Mouse (Mus musculus) cerebellum, adult 2 months (tissue): ENCODE measurements at regions not wholly inside any gene's neighbourhood (a gene's known extent, or its start where the extent isn't known, plus 50 kb on each side); places are given as distances from the start of the nearest gene placed in this dataset.

ENCODE experiments used
- DNase-seq, 2 experiments: peaks; one replicate each; pipeline ENCODE4 v3.0.0; 2021
- H3K27ac ChIP-seq: fragments of 200-500 bp; 2 replicates; pipeline ENCODE4 v1.5.1; 2012; ENCODE audit warnings: low read length, control low read depth, inconsistent platforms; ENCODE audit not compliant: insufficient read depth
- H3K27me3 ChIP-seq: fragments of 200-500 bp; 2 replicates; pipeline ENCODE4 v1.6.1; 2012; ENCODE audit warnings: inconsistent platforms, mild to moderate bottlenecking, low read length, moderate library complexity; ENCODE audit not compliant: control insufficient read depth, insufficient read depth
- H3K4me1 ChIP-seq: fragments of 200-500 bp; 2 replicates; pipeline ENCODE4 v1.6.1; 2011; ENCODE audit warnings: low read length; ENCODE audit not compliant: control insufficient read depth, insufficient read depth
- H3K4me3 ChIP-seq: fragments of 200-500 bp; replicated peaks from 2 replicates; pipeline ENCODE3; 2011; ENCODE audit warnings: mild to moderate bottlenecking, low read depth, low read length, control low read depth; ENCODE audit not compliant: insufficient read depth
- CTCF ChIP-seq: fragments of 200-500 bp; IDR thresholded peaks from 2 replicates; pipeline ENCODE4 v1.5.1; 2011; ENCODE audit warnings: low read depth, mild to moderate bottlenecking, control low read depth, low read length, moderate library complexity, borderline replicate concordance; ENCODE audit not compliant: insufficient read depth
- POLR2A ChIP-seq: fragments of 200-500 bp; IDR thresholded peaks from 2 replicates; pipeline ENCODE4 v1.6.1; 2011; ENCODE audit warnings: low read length, control low read depth, borderline replicate concordance; ENCODE audit not compliant: insufficient read depth
- WGBS: fragments of 180-500 bp; shearing (Covaris S2); methylation state at CpG from one replicate; pipeline ENCODE4 v1.1.7; 2018; 5-methylcytosine and 5-hydroxymethylcytosine counted together

DNA sequence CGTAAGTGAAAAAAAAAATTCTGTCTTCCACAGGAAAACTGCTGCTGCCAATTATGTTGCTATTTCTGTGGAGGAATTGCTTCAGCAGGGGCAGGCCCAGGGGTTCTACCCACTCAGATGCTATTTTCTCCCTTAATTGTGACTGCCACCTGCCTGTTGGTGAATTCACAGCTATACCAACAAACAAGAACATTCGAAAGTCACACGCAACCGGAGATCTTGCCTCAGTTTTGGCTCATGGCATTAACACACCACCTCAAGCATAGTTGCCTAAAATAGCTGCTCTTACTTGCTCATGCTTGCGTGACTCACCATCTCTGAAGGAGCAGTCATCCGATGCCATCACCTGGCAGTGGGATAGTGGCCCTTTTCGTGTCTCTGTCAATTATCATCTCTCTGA, 498.3 kb downstream of the Epm2a start:
- WGBS, result 19% methylated on average over 7 of the region's 7 CpGs
- no peak overlapping the region for H3K4me3 ChIP-seq
- H3K4me1 ChIP-seq, result 0 out of 2 replicates have a peak, but pooled peaks cover 3% of the 10 kb centered on the region
- no peak overlapping the region for H3K27ac ChIP-seq
- no peak for TF ChIP-seq POLR2A
- no peak for TF ChIP-seq CTCF
- no peaks in the 10 kb centered on the region for H3K27me3 ChIP-seq
- DNase-seq, result peak; percentile 30 to 70

DNA sequence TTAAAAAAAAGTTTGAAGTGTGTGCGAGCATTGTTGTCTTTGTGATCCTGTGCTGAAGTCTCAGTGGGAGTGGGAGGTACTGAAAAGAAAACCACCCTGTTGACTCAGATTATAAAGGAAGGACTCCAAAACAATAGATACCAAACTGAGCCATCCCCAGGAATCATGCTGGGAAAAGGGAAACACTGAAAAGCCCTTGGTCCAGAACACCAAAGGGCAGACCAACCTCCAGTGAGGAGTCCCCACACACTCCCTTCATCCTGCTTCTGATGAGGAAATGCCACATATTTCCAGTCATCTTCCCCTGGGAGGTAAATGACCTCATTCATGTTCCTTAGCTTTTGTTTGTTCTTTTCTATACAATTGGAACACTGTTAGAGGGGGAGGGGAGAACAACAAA, 502.9 kb downstream of the Epm2a start:
- no peaks in the 10 kb centered on the region for H3K27me3 ChIP-seq
- H3K4me3 ChIP-seq, result no peak overlapping the region
- WGBS, result 49% methylated on average over 1 of the region's 1 CpGs
- no peak overlapping the region for H3K27ac ChIP-seq
- DNase-seq, result no peak
- TF ChIP-seq CTCF, result no peak
- no peak for TF ChIP-seq POLR2A
- H3K4me1 ChIP-seq, result 0 out of 2 replicates have a peak, but pooled peaks cover 3% of the 10 kb centered on the region

DNA sequence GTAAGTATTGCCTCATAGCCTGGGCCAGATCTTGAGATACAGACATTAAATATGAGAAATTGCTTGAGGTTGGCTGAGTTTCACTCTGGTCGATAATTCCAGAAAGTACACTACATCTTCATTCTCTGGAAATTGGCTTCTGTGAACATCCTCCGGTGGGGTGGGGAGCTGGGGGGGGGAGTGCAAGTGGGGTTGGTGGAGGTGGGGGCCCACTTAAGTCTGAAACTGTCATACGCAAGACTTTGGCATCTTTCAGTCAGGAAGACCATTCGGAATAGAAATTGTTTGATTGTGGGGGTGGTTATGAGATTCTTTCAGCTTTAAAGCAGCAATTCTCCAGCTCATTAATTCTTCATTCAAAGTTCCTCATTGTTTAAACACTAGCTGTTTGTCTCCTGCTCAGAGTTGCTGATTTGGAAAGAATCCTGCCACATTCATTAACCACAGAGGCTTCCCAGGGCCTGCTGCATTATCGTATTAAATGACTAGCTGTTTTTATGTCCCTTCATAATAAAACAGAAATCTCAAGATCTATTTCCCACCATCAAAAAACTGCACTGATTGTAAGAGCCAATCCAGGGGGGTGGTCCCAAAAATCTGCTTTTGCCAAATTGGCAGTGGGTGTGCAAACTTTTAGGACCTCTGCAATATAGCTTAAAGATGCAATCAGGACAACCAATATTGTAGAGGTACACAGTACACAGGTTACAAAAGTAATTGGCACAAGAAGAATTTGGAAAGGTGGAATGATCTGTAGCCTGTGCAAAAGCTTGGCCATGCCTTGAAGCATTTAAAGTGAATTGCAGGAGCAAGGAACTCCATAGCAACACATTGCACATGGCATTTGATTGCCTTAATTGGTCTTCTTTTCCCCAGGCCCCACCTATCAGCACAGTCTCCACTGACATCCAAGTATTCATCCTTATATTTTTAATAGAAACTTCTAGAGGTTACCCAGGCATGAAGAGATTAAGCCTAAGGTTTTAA, 532.2 kb downstream of the Epm2a start:
- Histone ChIP-seq H3K4me3 (no peak overlapping the region), H3K4me1 (no peaks in the 10 kb centered on the region), H3K27ac (no peak overlapping the region), H3K27me3 (no peaks in the 10 kb centered on the region)
- TF ChIP-seq CTCF, result no peak
- TF ChIP-seq POLR2A, result no peak
- 28% methylated on average over 5 of the region's 5 CpGs for WGBS
- DNase-seq, result no peak

DNA sequence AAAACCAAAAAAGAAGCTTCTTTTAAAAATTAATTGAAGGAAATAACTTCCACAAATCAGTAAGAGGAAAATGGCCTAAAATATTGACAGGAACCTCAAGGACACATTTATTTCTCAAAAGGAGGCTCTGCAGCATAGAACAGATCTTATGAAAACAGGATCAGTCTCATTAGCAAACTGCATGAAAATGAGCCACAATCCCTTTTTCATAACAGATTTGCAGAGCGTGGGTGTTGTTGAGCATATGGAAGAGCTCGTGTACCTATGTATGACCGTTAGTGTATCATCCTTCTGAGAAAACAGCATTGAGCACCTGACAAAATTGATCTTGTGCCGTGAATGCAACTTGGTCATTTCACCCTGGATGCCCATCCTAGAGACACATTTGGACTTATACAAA, 543.0 kb downstream of the Epm2a start:
- Histone ChIP-seq H3K4me1 (no peaks in the 10 kb centered on the region), H3K4me3 (no peak overlapping the region), H3K27me3 (no peaks in the 10 kb centered on the region), H3K27ac (no peak overlapping the region)
- WGBS, result 90% methylated on average over 4 of the region's 4 CpGs
- TF ChIP-seq POLR2A, result no peak
- TF ChIP-seq CTCF, result no peak
- no peak for DNase-seq

DNA sequence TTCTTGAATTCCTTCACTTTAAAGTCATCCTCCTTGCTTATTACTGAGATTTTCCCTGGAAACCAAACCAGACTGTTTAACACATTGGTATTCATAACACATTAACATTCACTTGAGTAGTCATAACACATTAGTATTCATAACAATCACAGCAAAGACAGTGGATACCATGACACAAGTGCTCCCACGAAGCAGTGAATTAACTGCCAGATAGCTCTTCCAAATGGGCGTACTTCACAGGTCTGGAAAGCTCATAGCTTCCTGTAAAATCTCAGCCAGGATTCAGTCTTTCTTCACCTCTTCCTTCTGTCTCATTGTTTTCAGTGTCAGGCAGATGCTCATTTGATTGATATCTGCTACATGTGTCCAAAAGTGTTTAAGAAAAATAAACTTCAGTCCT, 545.7 kb downstream of the Epm2a start:
- WGBS, result 13% methylated on average over 2 of the region's 2 CpGs
- no peaks in the 10 kb centered on the region for H3K27me3 ChIP-seq

DNA sequence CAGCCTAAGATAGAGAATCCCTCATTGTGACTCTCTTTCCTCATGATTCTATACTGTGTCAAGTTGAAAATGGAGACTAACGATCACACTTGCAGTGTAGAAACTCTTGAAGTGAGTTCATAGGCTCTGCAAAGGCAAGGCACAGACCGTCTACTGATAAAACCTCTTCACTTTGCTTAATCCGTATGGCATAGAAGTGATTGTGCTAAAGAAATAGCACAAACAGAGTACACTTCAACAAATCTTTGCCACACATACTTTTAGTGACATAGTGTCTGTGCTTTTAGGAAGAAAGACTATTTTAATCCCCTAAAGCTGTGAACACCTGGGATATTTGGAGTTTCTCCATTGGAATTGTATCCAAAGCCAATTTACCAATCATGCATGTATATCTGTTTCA, 578.9 kb downstream of the Epm2a start:
- Histone ChIP-seq H3K4me1 (no peaks in the 10 kb centered on the region), H3K27ac (no peak overlapping the region), H3K27me3 (no peaks in the 10 kb centered on the region), H3K4me3 (no peak overlapping the region)
- TF ChIP-seq POLR2A (no peak), CTCF (no peak)
- WGBS, result 88% methylated on average over 3 of the region's 3 CpGs
- no peak for DNase-seq

More for the DNA sequence above, 545.7 kb downstream of the Epm2a start:
- no peak for TF ChIP-seq CTCF
- TF ChIP-seq POLR2A, result no peak
- Histone ChIP-seq H3K27ac (no peak overlapping the region), H3K4me3 (no peak overlapping the region), H3K4me1 (no peaks in the 10 kb centered on the region)
- no peak for DNase-seq

DNA sequence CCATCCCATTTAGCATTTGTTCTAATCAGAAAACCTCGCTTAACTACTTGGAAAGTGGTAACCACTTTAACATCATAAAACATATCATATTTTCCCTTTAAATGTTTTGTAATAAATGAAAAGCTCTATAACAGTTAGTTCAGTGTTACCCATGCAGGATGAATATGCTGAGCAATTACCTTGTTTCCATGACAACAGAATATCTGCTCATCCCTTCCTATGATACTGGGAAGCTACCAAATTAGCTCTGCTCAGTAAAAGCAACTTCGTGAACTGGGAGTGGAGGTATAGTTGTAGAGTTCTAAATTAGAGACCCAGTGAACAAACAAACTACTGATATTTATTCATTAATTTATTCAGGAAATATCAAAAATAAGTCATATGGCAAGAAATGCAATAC, 595.0 kb downstream of the Epm2a start:
- DNase-seq, result no peak
- H3K27me3 ChIP-seq, result no peaks in the 10 kb centered on the region
- WGBS, result 73% methylated on average over 2 of the region's 2 CpGs
- TF ChIP-seq POLR2A, result no peak
- no peak for TF ChIP-seq CTCF
- no peaks in the 10 kb centered on the region for H3K4me1 ChIP-seq
- H3K4me3 ChIP-seq, result no peak overlapping the region
- H3K27ac ChIP-seq, result no peak overlapping the region

DNA sequence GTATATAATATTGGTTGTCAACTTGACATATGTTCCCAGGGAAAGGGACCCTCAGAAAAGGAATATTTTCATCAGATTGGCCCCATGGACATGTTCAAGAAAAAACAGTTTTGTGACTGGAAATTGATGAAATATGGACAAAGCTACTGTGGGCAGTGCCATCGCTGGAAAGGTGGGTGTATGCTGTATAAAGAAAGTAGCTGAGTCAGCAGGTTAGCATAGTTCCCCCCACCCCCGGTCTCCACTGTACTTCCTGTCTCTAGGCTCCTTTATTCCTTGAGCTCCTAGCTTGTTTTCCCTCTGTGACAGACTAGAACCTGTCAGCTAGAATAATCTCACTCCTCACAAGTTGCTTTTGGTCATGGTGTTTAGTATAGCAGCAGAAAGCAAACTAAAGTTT, 599.6 kb downstream of the Epm2a start:
- Histone ChIP-seq H3K4me3 (no peak overlapping the region), H3K27me3 (no peaks in the 10 kb centered on the region), H3K4me1 (no peaks in the 10 kb centered on the region), H3K27ac (no peak overlapping the region)
- TF ChIP-seq POLR2A (no peak), CTCF (no peak)
- no peak for DNase-seq
- WGBS, result 83% methylated on average over 2 of the region's 2 CpGs
